Mouse (Mus musculus) right cerebral cortex, postnatal 25 days (tissue): ENCODE measurements around the gene BC107364.
"Not testable (repeated sequence)": the region's sequence is repeated elsewhere in the genome, so short reads cannot be mapped to it uniquely, and the experiment has no call there.

Experiments
- DNase-seq: peaks from one replicate; pipeline ENCODE4 v3.0.0; 2022

The BC107364 gene

DNA sequence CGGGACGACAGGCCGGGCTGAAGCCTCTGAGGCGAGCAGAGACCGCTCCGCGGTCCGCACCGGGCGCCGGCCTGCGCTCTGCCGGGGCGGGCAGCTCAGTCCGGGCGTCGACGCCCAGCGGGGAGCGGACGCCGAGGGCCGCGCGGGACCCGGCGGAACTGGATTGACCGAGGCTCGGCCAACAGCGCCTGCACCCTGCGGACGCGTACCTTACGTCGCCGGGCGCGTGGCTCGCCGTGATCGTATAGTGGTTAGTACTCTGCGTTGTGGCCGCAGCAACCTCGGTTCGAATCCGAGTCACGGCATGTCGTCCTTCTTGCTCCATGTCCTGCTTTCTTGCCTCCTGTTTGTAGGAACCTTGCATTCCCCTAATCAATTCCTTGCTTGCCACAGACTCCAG, at the start of gene BC107364:
Gene BC107364, minus strand, starts transcription at position 45 of the 400 bp plus-strand sequence.
- DNase-seq, result not testable (repeated sequence)

DNA sequence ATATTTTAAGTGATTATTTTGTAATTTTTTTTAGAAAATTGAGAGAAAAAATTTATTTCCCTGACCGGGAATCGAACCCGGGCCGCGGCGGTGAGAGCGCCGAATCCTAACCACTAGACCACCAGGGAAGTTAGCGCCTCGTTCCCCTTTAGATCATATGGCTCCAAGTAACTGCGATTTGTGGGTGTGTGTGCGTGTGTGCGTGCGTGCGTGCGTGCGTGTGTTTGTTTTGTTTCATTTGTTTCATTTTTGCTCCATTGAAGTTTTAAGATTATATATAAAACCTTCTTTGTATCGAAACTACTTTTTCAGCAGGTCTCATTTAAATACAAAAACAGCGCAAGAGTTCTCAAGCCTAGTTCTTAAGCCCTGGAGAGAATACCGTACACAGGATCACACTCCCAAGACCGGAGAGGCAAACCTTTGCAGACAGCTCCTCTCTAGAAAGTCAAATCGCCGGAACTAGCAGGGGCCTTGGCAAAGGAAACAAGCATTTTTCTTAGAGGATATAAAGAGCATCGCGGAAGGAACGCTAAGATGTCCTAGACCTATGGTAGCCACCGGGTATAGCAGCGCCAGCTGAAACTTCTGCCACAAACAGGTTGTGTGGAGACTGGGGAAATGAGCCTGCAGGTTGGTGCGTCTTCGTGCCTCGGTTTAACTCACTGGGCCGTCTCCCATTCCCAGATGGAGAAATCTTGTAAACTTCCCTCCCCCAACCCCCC, 49.4 kb upstream of the BC107364 start:
- peak; percentile 83 for DNase-seq

DNA sequence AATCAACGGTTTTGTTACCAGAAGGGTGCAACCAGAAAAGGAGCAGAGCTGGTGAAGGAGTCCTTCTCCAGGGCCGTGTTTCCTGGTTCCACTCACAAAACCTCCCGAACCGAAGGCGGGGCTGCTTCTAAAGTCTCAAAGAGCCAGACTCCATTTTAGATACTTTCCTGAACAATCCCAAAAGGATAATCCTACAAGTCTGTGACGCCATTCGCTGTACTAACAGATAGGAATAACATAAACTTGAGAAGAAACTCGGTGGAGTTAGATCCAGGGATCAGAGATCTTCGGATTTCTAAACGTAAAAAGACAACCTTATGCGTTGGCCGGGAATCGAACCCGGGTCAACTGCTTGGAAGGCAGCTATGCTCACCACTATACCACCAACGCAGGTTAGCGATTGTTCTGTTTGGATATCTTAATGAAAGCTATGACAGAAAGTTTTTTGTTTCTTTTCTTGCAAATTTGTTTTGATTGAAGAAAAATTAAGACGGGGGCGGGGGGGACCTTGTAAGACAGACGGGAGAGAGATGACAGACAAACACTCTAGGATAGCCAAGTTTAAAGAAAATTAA, 48.7 kb upstream of the BC107364 start:
- peak; percentile 78 for DNase-seq

DNA sequence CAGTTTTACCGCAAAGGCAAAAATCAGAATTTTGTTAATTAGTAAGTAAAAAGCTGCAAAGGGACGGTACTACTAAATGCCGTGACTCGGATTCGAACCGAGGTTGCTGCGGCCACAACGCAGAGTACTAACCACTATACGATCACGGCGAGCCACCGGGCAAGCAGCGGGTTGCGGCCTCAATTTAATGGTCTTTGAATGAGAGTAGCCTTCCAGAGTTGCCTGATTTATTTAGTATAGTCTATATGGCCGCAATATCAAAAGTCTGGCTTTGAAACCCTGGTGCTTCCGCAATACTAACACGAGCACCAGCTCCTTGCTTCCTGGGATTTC, 48.1 kb upstream of the BC107364 start:
- DNase-seq, result peak; percentile 92

DNA sequence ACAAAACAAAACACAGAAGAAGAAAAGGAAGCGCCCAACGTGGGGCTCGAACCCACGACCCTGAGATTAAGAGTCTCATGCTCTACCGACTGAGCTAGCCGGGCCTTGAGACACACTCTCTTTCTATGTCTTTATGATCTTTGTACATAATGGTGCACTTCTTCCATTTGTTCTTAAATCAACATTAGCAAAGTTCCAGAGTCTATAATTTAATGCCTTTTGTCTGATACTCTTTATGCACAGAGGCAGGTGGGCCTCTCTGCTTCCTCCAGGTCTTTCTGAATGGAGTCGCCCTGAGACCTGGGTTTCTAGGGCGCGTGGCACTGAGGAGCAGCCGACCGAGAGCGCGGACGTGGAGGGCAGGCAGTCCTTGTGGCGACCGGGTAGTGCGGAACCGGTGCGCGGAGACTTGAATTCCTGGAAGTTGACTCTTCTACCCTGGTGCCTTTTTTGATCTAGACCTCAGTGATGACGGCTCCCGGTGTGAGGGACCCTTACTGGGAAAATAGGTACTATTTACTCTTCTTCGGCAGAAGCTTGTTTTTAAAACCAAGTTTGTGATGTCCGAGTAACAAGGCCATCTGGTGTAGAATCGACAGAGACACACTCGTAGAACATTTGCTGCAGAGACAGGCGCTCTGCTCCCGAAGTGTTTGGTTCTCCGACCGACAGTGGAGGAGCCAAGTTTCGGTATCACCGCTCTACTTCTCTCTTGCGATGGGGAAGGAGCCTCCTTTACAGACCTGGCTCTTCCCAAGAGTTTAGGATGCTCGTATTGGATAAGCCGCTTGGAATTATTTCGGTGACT, 47.6 kb upstream of the BC107364 start:
- DNase-seq, result peak; percentile 72

DNA sequence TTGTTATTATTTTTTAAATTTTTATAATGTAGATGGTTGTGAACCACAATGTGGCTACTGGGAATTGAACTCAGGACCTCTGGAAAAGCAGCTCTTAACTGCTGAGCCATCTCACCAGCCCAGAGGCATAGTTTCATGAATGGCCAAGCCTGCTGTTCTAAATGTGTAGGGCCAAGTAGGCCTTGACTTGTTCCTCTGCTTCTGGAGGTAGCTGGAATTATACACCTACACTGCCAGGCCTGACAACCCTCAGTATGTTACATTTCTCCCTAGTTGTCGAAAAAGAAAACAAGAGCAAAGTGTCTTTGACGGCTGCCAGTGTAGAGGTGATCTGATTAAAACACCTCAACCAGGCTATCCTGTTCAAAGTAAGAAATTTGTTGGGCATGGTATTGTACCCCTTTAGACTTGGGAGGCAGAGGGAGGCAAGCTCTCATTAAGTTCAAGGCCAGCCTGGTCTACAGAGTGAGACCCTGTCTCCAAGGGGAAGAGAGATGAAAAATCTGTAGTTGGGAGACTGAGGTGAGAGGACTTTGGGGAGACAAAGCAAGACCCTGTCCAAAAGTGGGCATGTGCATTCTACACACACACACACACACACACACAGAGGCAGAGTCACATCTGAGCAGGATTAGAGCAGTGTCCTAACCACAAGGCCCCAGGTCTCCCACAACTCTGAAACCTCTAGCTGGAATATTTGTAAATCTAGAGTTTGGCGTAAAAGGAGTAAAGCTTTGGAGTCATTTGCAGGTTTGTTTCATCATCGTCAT, 46.6 kb upstream of the BC107364 start:
- DNase-seq, result no peak

DNA sequence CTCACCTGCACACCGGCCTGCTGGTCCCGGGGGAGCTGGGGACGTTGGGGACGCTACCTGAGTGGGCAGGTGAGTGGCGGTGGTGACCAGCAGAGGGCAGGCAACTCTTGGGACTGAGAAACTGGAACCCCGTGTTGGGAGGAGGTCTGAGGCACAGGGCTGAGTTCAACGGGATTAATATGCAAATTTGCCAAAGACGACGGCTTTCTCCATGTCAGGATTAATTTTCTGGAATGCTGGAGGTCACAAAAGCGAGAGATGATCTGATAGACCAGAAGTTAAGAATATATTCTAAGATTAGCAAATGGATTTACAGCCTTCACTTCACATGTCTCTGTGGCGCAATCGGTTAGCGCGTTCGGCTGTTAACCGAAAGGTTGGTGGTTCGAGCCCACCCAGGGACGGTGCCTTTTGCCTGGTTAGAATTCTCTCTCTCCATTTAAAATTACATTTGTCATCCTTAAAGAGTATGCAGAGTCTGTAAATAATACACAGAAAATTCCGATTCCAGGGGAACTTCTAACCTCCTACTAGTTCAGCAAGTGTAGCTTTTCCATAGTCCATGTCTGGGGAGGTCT, 45.4 kb upstream of the BC107364 start:
- peak; percentile 81 for DNase-seq

DNA sequence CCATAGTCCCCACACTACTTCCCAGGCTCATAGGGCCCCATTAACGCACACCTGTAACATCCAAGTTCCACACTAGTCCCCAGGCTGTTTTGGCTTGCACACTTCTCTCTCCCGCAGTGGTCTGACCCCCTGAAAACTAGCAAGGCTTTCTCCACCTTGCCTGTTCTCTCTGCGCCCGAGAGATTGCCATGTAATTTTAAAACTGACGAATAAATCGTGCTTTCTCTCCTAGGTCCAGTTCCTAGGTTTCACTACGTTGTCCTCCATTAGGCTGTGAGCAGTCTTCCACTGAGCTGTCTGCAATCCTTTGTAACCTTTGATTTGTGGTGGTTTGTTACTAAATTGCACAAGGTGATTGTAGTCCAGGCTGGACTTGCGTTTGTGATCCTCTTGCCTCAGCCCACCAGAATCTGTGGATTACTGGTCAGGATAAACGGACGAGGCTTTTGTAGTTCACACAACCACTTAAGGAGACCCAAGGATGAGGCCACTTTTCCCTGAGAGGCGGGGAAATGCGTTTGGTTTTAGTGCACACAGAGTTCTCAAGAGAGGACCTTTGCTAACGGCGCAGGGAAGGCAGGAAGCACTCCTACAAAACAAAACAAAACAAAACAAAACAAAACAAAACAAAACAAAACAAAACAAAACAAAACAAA, 44.6 kb upstream of the BC107364 start:
- DNase-seq, result not testable (repeated sequence)

DNA sequence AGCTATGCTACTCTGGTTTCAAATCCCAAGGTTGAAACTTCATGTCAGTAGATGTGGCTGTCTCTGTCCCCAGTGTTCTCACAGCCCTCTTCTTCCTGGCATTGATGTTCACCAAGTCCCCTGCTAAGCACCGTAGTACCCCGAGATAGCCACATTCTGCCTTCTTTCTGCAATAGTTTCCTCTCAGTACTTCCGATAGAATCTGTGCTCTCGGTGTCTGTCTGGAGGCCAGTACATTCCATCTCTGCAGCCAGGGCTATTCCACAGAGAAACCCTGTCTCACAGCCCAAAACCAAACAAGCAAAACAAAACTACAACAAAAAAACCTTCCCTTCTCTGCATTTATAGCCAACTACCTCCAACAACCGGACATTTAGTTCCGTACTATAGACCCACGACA, 44.1 kb upstream of the BC107364 start:
- DNase-seq, result no peak

DNA sequence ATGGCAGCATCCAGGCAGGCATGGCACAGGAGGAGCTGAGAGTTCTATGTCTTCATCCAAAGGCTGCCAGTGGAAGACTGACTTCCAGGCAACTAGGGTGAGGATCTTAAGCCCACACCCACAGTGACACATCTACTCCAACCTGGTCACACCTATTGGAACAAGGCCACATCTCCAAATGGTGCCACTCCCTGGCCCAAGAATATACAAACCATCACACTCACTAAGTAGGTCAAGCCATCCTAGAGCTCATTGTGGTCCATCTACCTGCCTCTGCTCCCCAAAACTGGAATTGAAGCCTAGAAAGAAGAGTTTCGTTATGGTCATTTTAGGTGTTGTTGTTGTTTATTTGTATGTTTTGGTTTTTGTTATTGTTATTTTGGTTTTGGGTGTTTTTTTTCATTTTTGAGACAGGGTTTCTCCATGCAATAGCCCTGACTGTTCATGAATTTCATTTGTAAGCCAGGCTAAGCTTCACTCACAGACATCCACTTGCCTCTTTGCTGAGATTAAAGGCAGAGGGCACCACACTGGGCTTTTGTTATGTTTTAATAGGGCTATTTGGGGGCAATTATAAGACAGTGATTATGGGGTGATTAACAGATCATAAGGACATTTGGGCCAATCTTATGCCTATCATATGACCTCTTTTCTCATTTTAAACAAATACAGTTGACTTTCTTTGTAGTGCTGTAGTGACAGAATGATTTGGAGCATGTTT, 43.5 kb upstream of the BC107364 start:
- no peak for DNase-seq

DNA sequence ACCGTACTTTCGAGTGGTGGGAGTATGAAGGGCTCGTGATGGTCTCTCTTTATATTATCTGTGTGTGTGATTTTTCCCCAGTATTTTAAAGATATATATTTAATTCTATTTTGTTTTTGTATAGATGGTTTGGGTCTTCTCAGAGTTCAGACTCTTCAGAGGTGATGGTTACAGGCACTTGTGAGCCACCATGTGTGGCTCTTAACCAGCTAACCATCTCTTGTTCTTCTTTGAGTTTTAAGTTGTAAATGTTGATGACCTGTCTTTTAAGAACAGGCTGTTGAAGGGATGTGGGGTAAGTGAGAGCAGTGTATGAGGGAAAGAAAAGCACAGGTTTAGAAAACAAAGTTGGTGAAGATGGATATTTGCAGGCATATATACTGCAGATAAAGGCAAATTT, 42.8 kb upstream of the BC107364 start:
- no peak for DNase-seq

DNA sequence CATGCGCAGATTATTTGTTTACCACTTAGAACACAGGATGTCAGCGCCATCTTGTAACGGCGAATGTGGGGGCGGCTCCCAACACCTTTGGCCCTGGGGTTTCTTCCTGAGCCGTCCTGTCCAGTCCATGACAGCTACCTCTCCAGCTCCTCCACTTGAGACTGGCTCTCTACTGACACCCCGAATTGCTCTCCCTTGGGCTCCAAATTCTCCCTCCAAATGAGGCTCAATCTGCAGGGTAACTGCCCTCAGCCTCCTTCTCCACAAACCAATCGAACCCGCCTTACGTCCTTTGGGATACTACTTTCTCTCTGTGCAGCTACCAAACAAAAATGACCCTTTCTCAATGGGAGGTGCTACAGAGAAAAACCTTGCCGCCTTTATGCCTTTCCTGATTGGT, 42.4 kb upstream of the BC107364 start:
- DNase-seq, result not testable (repeated sequence)

DNA sequence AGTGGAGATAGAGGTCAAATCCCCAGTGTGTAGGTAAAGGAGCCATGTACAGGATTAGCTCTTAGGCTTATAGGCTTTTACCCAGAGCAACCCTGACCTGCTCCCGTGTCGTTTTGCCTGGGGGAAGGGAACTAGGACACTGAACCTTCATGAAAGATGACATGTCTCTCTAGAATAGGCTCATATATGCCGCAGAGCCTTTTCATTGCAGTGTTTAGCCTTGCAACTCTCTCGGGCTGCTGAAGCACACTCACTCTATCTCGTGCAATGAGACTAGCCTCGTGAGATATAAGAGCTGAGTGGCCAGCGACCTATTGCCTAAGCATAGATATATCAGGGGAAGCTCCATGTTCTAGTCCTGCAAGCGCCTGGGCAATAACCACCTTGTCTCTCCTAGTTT, 37.5 kb upstream of the BC107364 start:
- not testable (repeated sequence) for DNase-seq

DNA sequence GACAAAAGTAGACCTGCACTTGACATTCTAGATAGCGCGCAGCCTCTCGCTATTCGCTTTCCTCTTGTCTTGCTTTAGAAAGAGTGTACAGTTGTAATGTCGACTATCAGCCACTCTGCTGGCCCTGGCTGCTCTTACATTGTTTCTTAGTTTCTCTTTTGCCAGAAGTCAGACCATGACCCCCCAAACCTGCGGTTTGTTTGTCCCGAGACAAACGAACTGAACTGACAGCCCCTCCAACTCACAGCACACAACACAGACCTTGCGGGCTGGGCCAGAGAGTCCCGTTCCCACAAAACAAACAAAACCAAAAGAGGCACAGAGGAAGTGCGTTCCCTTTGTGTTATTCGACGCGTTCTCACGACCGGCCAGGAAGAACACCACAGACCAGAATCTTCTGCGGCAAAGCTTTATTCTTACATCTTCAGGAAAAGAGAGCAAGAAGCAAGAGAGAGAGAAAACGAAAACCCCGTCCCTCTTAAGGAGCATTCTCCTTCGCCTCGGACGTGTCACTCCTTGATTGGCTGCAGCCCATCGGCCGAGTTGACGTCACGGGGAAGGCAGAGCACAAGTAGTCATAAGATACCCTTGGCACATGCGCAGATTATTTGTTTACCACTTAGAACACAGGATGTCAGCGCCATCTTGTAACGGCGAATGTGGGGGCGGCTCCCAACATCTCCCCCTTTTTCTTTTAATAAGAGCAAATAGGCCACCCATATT, 37.0 kb upstream of the BC107364 start:
- DNase-seq, result not testable (repeated sequence)

DNA sequence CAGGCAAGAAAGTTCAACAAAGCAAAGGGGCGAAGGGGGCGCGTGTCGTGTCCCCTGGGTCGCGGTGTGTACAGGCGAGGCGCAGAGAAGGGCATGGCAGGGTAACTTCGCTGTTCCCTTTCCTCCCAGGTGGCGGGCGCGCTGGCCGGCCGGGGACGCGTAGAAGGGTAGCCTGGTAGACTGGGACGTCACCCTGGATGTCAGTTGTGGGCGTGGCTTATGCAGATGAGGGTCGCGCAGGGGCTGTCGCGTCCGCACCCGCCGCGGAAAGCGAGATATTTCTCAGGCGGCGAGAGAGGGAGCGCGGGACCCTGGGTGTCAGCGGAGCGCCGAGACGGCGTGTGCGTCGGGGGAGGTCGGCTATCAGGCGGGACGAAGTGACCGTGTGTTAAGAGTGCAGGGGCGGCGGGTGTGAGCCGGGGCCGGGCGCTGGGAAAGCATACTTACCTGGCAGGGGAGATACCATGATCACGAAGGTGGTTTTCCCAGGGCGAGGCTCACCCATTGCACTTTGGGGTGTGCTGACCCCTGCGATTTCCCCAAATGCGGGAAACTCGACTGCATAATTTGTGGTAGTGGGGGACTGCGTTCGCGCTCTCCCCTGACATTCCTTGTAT, 36.3 kb upstream of the BC107364 start:
- DNase-seq, result not testable (repeated sequence)

DNA sequence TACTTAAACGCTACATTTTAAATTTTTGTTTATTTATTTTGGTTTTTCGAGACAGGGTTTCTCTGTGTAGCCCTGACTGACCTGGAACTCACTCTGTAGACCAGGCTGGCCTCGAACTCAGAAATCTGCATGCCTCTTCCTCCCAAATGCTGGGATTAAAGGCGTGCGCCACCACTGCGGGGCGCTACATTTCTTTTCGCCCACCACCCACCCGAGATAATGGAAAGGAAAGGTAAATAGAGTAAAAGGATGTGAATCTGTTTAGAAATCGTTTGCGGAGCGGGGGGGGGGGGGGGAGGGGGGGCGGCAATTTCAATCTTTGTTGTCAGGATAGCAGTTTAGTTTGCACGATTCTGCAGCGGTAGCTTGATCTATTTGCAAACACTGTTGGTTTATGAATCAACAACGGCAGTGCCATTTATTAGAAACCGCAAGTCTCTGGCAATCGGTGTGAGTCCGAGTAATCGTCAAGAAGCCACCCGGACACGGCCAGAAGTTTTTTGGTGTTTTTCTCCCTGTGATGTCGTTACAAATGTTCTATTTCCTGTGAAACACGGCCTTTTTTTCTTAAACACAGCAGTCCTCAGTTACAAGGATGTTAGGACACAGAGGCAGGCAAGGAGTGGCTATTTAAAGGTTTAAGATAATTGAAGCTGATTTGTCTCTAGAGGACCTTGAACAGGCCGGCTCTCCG, 35.6 kb upstream of the BC107364 start:
- peak; percentile 17 for DNase-seq

DNA sequence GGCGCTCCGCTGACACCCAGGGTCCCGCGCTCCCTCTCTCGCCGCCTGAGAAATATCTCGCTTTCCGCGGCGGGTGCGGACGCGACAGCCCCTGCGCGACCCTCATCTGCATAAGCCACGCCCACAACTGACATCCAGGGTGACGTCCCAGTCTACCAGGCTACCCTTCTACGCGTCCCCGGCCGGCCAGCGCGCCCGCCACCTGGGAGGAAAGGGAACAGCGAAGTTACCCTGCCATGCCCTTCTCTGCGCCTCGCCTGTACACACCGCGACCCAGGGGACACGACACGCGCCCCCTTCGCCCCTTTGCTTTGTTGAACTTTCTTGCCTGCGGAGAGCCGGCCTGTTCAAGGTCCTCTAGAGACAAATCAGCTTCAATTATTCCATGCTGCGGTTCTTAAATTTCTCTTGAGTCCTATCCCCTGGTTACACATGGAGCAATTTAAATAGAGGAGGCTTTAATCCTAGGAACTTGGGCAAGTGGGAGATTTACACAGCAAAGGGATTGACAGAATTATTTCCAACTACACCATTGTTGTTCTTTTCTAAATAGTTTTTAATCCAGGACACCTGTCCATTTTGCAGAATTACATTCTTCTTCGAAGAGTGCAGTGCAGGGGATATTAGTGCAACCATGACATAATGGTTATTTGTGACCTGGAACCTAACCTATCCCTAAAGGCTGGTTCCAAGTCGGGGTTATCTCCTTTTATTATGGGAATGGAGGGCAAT, 34.9 kb upstream of the BC107364 start:
- DNase-seq, result not testable (repeated sequence)

DNA sequence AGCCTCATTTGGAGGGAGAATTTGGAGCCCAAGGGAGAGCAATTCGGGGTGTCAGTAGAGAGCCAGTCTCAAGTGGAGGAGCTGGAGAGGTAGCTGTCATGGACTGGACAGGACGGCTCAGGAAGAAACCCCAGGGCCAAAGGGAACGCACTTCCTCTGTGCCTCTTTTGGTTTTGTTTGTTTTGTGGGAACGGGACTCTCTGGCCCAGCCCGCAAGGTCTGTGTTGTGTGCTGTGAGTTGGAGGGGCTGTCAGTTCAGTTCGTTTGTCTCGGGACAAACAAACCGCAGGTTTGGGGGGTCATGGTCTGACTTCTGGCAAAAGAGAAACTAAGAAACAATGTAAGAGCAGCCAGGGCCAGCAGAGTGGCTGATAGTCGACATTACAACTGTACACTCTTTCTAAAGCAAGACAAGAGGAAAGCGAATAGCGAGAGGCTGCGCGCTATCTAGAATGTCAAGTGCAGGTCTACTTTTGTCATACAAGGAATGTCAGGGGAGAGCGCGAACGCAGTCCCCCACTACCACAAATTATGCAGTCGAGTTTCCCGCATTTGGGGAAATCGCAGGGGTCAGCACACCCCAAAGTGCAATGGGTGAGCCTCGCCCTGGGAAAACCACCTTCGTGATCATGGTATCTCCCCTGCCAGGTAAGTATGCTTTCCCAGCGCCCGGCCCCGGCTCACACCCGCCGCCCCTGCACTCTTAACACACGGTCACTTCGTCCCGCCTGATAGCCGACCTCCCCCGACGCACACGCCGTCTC, 34.1 kb upstream of the BC107364 start:
- not testable (repeated sequence) for DNase-seq
